Mouse (Mus musculus): Measurements from ENCODE around the gene Clec4b2. TPM values are rescaled to one million over a fixed set of nuclear protein-coding genes. Genes with fewer than 3 reads are reported as not detected.
"Not testable (repeated sequence)": the region's sequence is repeated elsewhere in the genome, so short reads cannot be mapped to it uniquely, and the experiment has no call there.

Gene Clec4b2
- not detected in 2 replicates for polyA plus RNA-seq (2012; rRNA removed)

- TF ChIP-seq CTCF (IDR thresholded peaks at IDR 0.05; ENCODE audit: borderline replicate concordance, extremely low read depth, insufficient read depth, insufficient read length): no peak
- TF ChIP-seq POLR2A (IDR thresholded peaks at IDR 0.05; ENCODE audit: borderline replicate concordance, extremely low read depth, insufficient read depth, insufficient read length, poor library complexity, severe bottlenecking): no peak
- DNase-seq (ENCODE audit: low read depth): no peak
Measured at GRCm38 (mm10) chr6:123172593-123172992, at the start of gene Clec4b2. Clec4b2 (plus strand) TSS chr6:123172893.

- TF ChIP-seq CTCF (IDR thresholded peaks at IDR 0.05; ENCODE audit: borderline replicate concordance, extremely low read depth, insufficient read depth, insufficient read length) (no peak), POLR2A (IDR thresholded peaks at IDR 0.05; ENCODE audit: borderline replicate concordance, extremely low read depth, insufficient read depth, insufficient read length, poor library complexity, severe bottlenecking) (no peak)
- DNase-seq (ENCODE audit: low read depth): no peak
Measured at GRCm38 (mm10) chr6:123123195-123123594, 49.5 kb upstream of the Clec4b2 start.

GRCm38 (mm10) chr6:123127173-123127572 is 45.5 kb upstream of the Clec4b2 start:
- TF ChIP-seq POLR2A (IDR thresholded peaks at IDR 0.05; ENCODE audit: borderline replicate concordance, extremely low read depth, insufficient read depth, insufficient read length, poor library complexity, severe bottlenecking) (no peak), CTCF (IDR thresholded peaks at IDR 0.05; ENCODE audit: borderline replicate concordance, extremely low read depth, insufficient read depth, insufficient read length) (no peak)
- DNase-seq (ENCODE audit: low read depth): no peak

- DNase-seq (ENCODE audit: low read depth): not testable (repeated sequence)
Measured at GRCm38 (mm10) chr6:123137766-123138526, 34.7 kb upstream of the Clec4b2 start.

- DNase-seq (ENCODE audit: low read depth): no peak
- TF ChIP-seq POLR2A (IDR thresholded peaks at IDR 0.05; ENCODE audit: borderline replicate concordance, extremely low read depth, insufficient read depth, insufficient read length, poor library complexity, severe bottlenecking) (no peak), CTCF (IDR thresholded peaks at IDR 0.05; ENCODE audit: borderline replicate concordance, extremely low read depth, insufficient read depth, insufficient read length) (no peak)
Measured at GRCm38 (mm10) chr6:123170106-123170505, 2.6 kb upstream of the Clec4b2 start.

GRCm38 (mm10) chr6:123171040-123171439 is 1.7 kb upstream of the Clec4b2 start:
- TF ChIP-seq POLR2A (IDR thresholded peaks at IDR 0.05; ENCODE audit: borderline replicate concordance, extremely low read depth, insufficient read depth, insufficient read length, poor library complexity, severe bottlenecking) (no peak), CTCF (IDR thresholded peaks at IDR 0.05; ENCODE audit: borderline replicate concordance, extremely low read depth, insufficient read depth, insufficient read length) (no peak)
- DNase-seq (ENCODE audit: low read depth): no peak

GRCm38 (mm10) chr6:123175549-123175948 is 2.9 kb downstream of the Clec4b2 start:
- TF ChIP-seq CTCF (IDR thresholded peaks at IDR 0.05; ENCODE audit: borderline replicate concordance, extremely low read depth, insufficient read depth, insufficient read length): no peak
- TF ChIP-seq POLR2A (IDR thresholded peaks at IDR 0.05; ENCODE audit: borderline replicate concordance, extremely low read depth, insufficient read depth, insufficient read length, poor library complexity, severe bottlenecking): no peak
- DNase-seq (ENCODE audit: low read depth): no peak

- not testable (repeated sequence) for DNase-seq (ENCODE audit: low read depth)
Measured at GRCm38 (mm10) chr6:123184862-123185261, 12.2 kb downstream of the Clec4b2 start.

GRCm38 (mm10) chr6:123207187-123208076 is 34.7 kb downstream of the Clec4b2 start:
- DNase-seq (ENCODE audit: low read depth): no peak
- TF ChIP-seq CTCF (IDR thresholded peaks at IDR 0.05; ENCODE audit: borderline replicate concordance, extremely low read depth, insufficient read depth, insufficient read length) (no peak), POLR2A (IDR thresholded peaks at IDR 0.05; ENCODE audit: borderline replicate concordance, extremely low read depth, insufficient read depth, insufficient read length, poor library complexity, severe bottlenecking) (no peak)

GRCm38 (mm10) chr6:123208077-123208439 is 35.4 kb downstream of the Clec4b2 start:
- not testable (repeated sequence) for DNase-seq (ENCODE audit: low read depth)

- TF ChIP-seq CTCF (IDR thresholded peaks at IDR 0.05; ENCODE audit: borderline replicate concordance, extremely low read depth, insufficient read depth, insufficient read length) (no peak), POLR2A (IDR thresholded peaks at IDR 0.05; ENCODE audit: borderline replicate concordance, extremely low read depth, insufficient read depth, insufficient read length, poor library complexity, severe bottlenecking) (no peak)
Measured at GRCm38 (mm10) chr6:123211726-123212125, 39.0 kb downstream of the Clec4b2 start.

GRCm38 (mm10) chr6:123227519-123228166 is 55.0 kb downstream of the Clec4b2 start:
- no peak for DNase-seq (ENCODE audit: low read depth)
- TF ChIP-seq POLR2A (IDR thresholded peaks at IDR 0.05; ENCODE audit: borderline replicate concordance, extremely low read depth, insufficient read depth, insufficient read length, poor library complexity, severe bottlenecking) (no peak), CTCF (IDR thresholded peaks at IDR 0.05; ENCODE audit: borderline replicate concordance, extremely low read depth, insufficient read depth, insufficient read length) (no peak)

More at GRCm38 (mm10) chr6:123211726-123212125, 39.0 kb downstream of the Clec4b2 start:
- no peak for DNase-seq (ENCODE audit: low read depth)
